Mouse (Mus musculus) Patski (cell line): ENCODE data around the gene Arhgap19. TPM values are rescaled to one million over a fixed set of nuclear protein-coding genes. Genes with fewer than 3 reads are reported as not detected.

ENCODE experiments used
- ATAC-seq: fragments of 100-300 bp; one replicate; pipeline ENCODE4 v1.8.0; 2021
- CTCF ChIA-PET: fragments of 350-600 bp; sonication (Branson Sonifier 250); formaldehyde crosslinking; loops from one replicate; lab custom pipeline; 2022; ENCODE audit warnings: inconsistent platforms; lab: Charles Lee
- POLR2A ChIA-PET: fragments of 350-600 bp; sonication (Branson Sonifier 250); formaldehyde crosslinking; loops from one replicate; lab custom pipeline; 2022; ENCODE audit warnings: antibody characterized with exemption, inconsistent platforms; lab: Charles Lee
- DNase-seq: peaks from one replicate; pipeline ENCODE4 v3.0.0-alpha.2; 2011; ENCODE audit warnings: low read depth, low spot score
- H3K27me3 ChIP-seq: fragments of 371-371 bp; one replicate; pipeline ENCODE4 v1.5.1; 2021
- CTCF ChIP-seq: fragments of 100-300 bp; IDR thresholded peaks from one replicate; pipeline ENCODE4 v1.5.1; 2021
- in situ Hi-C: fragments of 300-500 bp; cut with MboI; formaldehyde crosslinking; loops from 3 replicates; pipeline ENCODE4 v1.11.1; 2018; ENCODE audit warnings: low pct_unique_long_range_greater_than_20kb, mixed read lengths
- polyA plus RNA-seq: library from polyadenylated mRNA; unstranded; gene quantifications from one replicate; pipeline ENCODE4 v1.2.3, GENCODE M21; 2021

The Arhgap19 gene
- polyA plus RNA-seq, 1 experiment from 2014 or later: 13.6 TPM

GRCm38 (mm10) chr19:41842706-41843105 is 40.9 kb upstream of the Arhgap19 start:
- peaks cover 3% of the 10 kb centered on the region for H3K27me3 ChIP-seq
- POLR2A ChIA-PET: no interaction called here
- DNase-seq (no peak), ATAC-seq (no peak)
- TF ChIP-seq CTCF: no peak
- CTCF ChIA-PET: no interaction called here
- in situ Hi-C loops: no loop called here

- peaks cover 3% of the 10 kb centered on the region for H3K27me3 ChIP-seq
- POLR2A ChIA-PET: no interaction called here
- in situ Hi-C loops: no loop called here
- ATAC-seq (no peak), DNase-seq (no peak)
- CTCF ChIA-PET: no interaction called here
- TF ChIP-seq CTCF: no peak
Observed at GRCm38 (mm10) chr19:41842196-41842595, 40.3 kb upstream of the Arhgap19 start.

GRCm38 (mm10) chr19:41841105-41841750 is 39.4 kb upstream of the Arhgap19 start:
- ChIA-PET CTCF (interaction anchor here (1.0 kb wide), 1 partner anchor 34 kb away, joined by 3 read pairs; no protein-coding TSS in a partner anchor), POLR2A (no interaction called here)
- H3K27me3 ChIP-seq: peaks cover 3% of the 10 kb centered on the region
- in situ Hi-C loops: no loop called here
- ATAC-seq (no peak), DNase-seq (no peak)
- no peak for TF ChIP-seq CTCF

- POLR2A ChIA-PET: no interaction called here
- DNase-seq: no peak
- ATAC-seq: no peak
- CTCF ChIA-PET: no interaction called here
- no peak for TF ChIP-seq CTCF
- in situ Hi-C loops: no loop called here
- peaks cover 8% of the 10 kb centered on the region for H3K27me3 ChIP-seq
Observed at GRCm38 (mm10) chr19:41839685-41840084, 37.8 kb upstream of the Arhgap19 start.

- no peak for TF ChIP-seq CTCF
- no peak for DNase-seq
- POLR2A ChIA-PET: no interaction called here
- no peak for ATAC-seq
- CTCF ChIA-PET: no interaction called here
- in situ Hi-C loops: no loop called here
- peaks cover 11% of the 10 kb centered on the region for H3K27me3 ChIP-seq
Observed at GRCm38 (mm10) chr19:41838808-41839207, 37.0 kb upstream of the Arhgap19 start.

- in situ Hi-C loops: no loop called here
- ChIA-PET POLR2A (interaction anchor here (1.0 kb wide), 1 partner anchor 43 kb away, joined by 4 read pairs; no protein-coding TSS in a partner anchor), CTCF (no interaction called here)
- DNase-seq (no peak), ATAC-seq (no peak)
- H3K27me3 ChIP-seq: peaks cover 16% of the 10 kb centered on the region
- no peak for TF ChIP-seq CTCF
Observed at GRCm38 (mm10) chr19:41837917-41838261, 36.0 kb upstream of the Arhgap19 start.

GRCm38 (mm10) chr19:41837194-41837916 is 35.5 kb upstream of the Arhgap19 start:
- no peak for TF ChIP-seq CTCF
- ATAC-seq (no peak), DNase-seq (no peak)
- peaks cover 16% of the 10 kb centered on the region for H3K27me3 ChIP-seq
- CTCF ChIA-PET: interaction anchor here (1.2 kb wide), 1 partner anchor 38 kb away, joined by 4 read pairs; no protein-coding TSS in a partner anchor
- POLR2A ChIA-PET: interaction anchor here (0.6 to 1.0 kb wide), 2 partner anchors 42 to 343 kb away, joined by 4 read pairs; no protein-coding TSS in a partner anchor
- in situ Hi-C loops: no loop called here

GRCm38 (mm10) chr19:41836719-41837118 is 34.9 kb upstream of the Arhgap19 start:
- H3K27me3 ChIP-seq: peaks cover 16% of the 10 kb centered on the region
- ATAC-seq: no peak
- CTCF ChIA-PET: interaction anchor here (1.2 kb wide), 1 partner anchor 37 kb away, joined by 4 read pairs; no protein-coding TSS in a partner anchor
- no peak for DNase-seq
- TF ChIP-seq CTCF: no peak
- in situ Hi-C loops: no loop called here
- POLR2A ChIA-PET: interaction anchor here (1.0 kb wide), 1 partner anchor 41 kb away, joined by 4 read pairs; no protein-coding TSS in a partner anchor

GRCm38 (mm10) chr19:41835816-41836215 is 34.0 kb upstream of the Arhgap19 start:
- in situ Hi-C loops: no loop called here
- ChIA-PET CTCF (no interaction called here), POLR2A (no interaction called here)
- ATAC-seq: no peak
- DNase-seq: no peak
- peaks cover 16% of the 10 kb centered on the region for H3K27me3 ChIP-seq
- TF ChIP-seq CTCF: no peak

- ChIA-PET CTCF (no interaction called here), POLR2A (no interaction called here)
- ATAC-seq: no peak
- no peak for DNase-seq
- peaks cover 16% of the 10 kb centered on the region for H3K27me3 ChIP-seq
- no peak for TF ChIP-seq CTCF
- in situ Hi-C loops: no loop called here
Observed at GRCm38 (mm10) chr19:41835407-41835806, 33.6 kb upstream of the Arhgap19 start.
